Mouse (Mus musculus): ENCODE data around the gene Lamc1. TPM values are rescaled to one million over a fixed set of nuclear protein-coding genes. Genes with fewer than 3 reads are reported as not detected.

Gene Lamc1
- total and polyA plus RNA-seq, 3 experiments, result 13.1 to 174 (median 32.4) TPM

- H3K79me2 ChIP-seq (ENCODE audit: control insufficient read depth, insufficient read depth, low read length, poor library complexity), result no peaks in the 10 kb centered on the region
- peaks cover 2 to 6% of the 10 kb centered on the region in 2 experiments; a peak in 3 of 4 replicates for H3K27me3 ChIP-seq (ENCODE audit: control insufficient read depth in 1 of 2, insufficient read depth in 2 of 2, low read length in 2 of 2)
- no peak overlapping the region for H3K9ac ChIP-seq (ENCODE audit: control insufficient read depth, low read depth, low read length, poor library complexity, severe bottlenecking)
- H3K4me3 ChIP-seq (ENCODE audit: control insufficient read depth in 1 of 2, insufficient read depth in 1 of 2, low read depth in 2 of 2, low read length in 2 of 2), result no peak overlapping the region
- no peaks in the 10 kb centered on the region for H3K9me3 ChIP-seq (replicated peaks; ENCODE audit: insufficient read depth, low read length)
- no peak overlapping the region for H3K27ac ChIP-seq (ENCODE audit: control insufficient read depth, low read depth, low read length)
- H3K36me3 ChIP-seq (ENCODE audit: control insufficient read depth in 1 of 2, insufficient read depth in 2 of 2, low read length in 2 of 2), result no peaks in the 10 kb centered on the region
- peaks cover 0 to 5% of the 10 kb centered on the region in 2 experiments; a peak in 1 of 4 replicates for H3K4me1 ChIP-seq (ENCODE audit: control insufficient read depth in 1 of 2, insufficient read depth in 2 of 2, low read length in 2 of 2)
- no peak for DNase-seq (ENCODE audit: low read depth, low spot score)
- no peak for TF ChIP-seq UBTF (IDR thresholded peaks at IDR 0.05; ENCODE audit: borderline replicate concordance, insufficient read depth, low read depth, low read length)
- TF ChIP-seq ZKSCAN1 (IDR thresholded peaks at IDR 0.05; ENCODE audit: low read depth, low read length), result no peak
- TF ChIP-seq RAD21 (IDR thresholded peaks at IDR 0.05; ENCODE audit: low read depth, low read length), result no peak
- no peak for TF ChIP-seq RCOR1 (IDR thresholded peaks at IDR 0.05; ENCODE audit: low read depth, low read length)
- no peak for TF ChIP-seq CTCF (IDR thresholded peaks at IDR 0.05 in 2 of 3, conservative IDR thresholded peaks at IDR 0.05 in 1 of 3; ENCODE audit: control insufficient read depth in 1 of 3, insufficient read depth in 1 of 3, low read depth in 2 of 3, low read length in 3 of 3, poor library complexity in 1 of 3, severe bottlenecking in 1 of 3)
- no peak for TF ChIP-seq MAFK (IDR thresholded peaks at IDR 0.05; ENCODE audit: borderline replicate concordance, low read depth, low read length)
- no peak for TF ChIP-seq MAX (IDR thresholded peaks at IDR 0.05; ENCODE audit: low read length)
- no peak for TF ChIP-seq CHD2 (IDR thresholded peaks at IDR 0.05; ENCODE audit: low read length)
- TF ChIP-seq TCF12 (IDR thresholded peaks at IDR 0.05; ENCODE audit: low read depth, low read length), result no peak
- TF ChIP-seq E2F4 (IDR thresholded peaks at IDR 0.05; ENCODE audit: borderline replicate concordance, low read depth, low read length), result no peak
- TF ChIP-seq POLR2AphosphoS5 (IDR thresholded peaks at IDR 0.05; ENCODE audit: borderline replicate concordance, low read depth, low read length), result no peak
- no peak for TF ChIP-seq ZC3H11A (IDR thresholded peaks at IDR 0.05; ENCODE audit: low read depth, low read length)
These were observed 39.3 kb upstream of the Lamc1 start for GRCm38 (mm10) chr1:153371846-153372245.

GRCm38 (mm10) chr1:153369011-153369410 is 36.4 kb upstream of the Lamc1 start:
- H3K9me3 ChIP-seq (replicated peaks; ENCODE audit: insufficient read depth, low read length), result no peaks in the 10 kb centered on the region
- no peak for DNase-seq (ENCODE audit: low read depth, low spot score)
- no peak overlapping the region for H3K4me3 ChIP-seq (ENCODE audit: control insufficient read depth in 1 of 2, insufficient read depth in 1 of 2, low read depth in 2 of 2, low read length in 2 of 2)
- H3K79me2 ChIP-seq (ENCODE audit: control insufficient read depth, insufficient read depth, low read length, poor library complexity), result no peaks in the 10 kb centered on the region
- no peak overlapping the region for H3K27ac ChIP-seq (ENCODE audit: control insufficient read depth, low read depth, low read length)
- no peaks in the 10 kb centered on the region for H3K36me3 ChIP-seq (ENCODE audit: control insufficient read depth in 1 of 2, insufficient read depth in 2 of 2, low read length in 2 of 2)
- TF ChIP-seq ZC3H11A (IDR thresholded peaks at IDR 0.05; ENCODE audit: low read depth, low read length) (no peak), CHD1 (IDR thresholded peaks at IDR 0.05; ENCODE audit: low read depth, low read length) (no peak), SIN3A (IDR thresholded peaks at IDR 0.05; ENCODE audit: low read length) (no peak), CTCF (IDR thresholded peaks at IDR 0.05 in 2 of 3, conservative IDR thresholded peaks at IDR 0.05 in 1 of 3; ENCODE audit: control insufficient read depth in 1 of 3, insufficient read depth in 1 of 3, low read depth in 2 of 3, low read length in 3 of 3, poor library complexity in 1 of 3, severe bottlenecking in 1 of 3) (no peak), MYB (IDR thresholded peaks at IDR 0.05; ENCODE audit: low read depth, low read length) (no peak), ETS1 (IDR thresholded peaks at IDR 0.05; ENCODE audit: low read depth, low read length) (no peak), USF2 (IDR thresholded peaks at IDR 0.05; ENCODE audit: borderline replicate concordance in 1 of 2, insufficient read depth in 1 of 2, low read depth in 1 of 2, low read length in 2 of 2) (no peak), MEF2A (IDR thresholded peaks at IDR 0.05; ENCODE audit: extremely low read depth, insufficient replicate concordance, low read depth, low read length, poor library complexity, severe bottlenecking) (no peak), MAX (IDR thresholded peaks at IDR 0.05; ENCODE audit: low read length) (no peak)
- peaks cover 0 to 3% of the 10 kb centered on the region in 2 experiments; a peak in 3 of 4 replicates for H3K27me3 ChIP-seq (ENCODE audit: control insufficient read depth in 1 of 2, insufficient read depth in 2 of 2, low read length in 2 of 2)
- no peak overlapping the region for H3K9ac ChIP-seq (ENCODE audit: control insufficient read depth, low read depth, low read length, poor library complexity, severe bottlenecking)
- peaks cover 0 to 5% of the 10 kb centered on the region in 2 experiments; a peak in 1 of 4 replicates for H3K4me1 ChIP-seq (ENCODE audit: control insufficient read depth in 1 of 2, insufficient read depth in 2 of 2, low read length in 2 of 2)

Data from MEL (cell line).